Mouse (Mus musculus): ENCODE measurements at regions not wholly inside any gene's neighbourhood (a gene's known extent, or its start where the extent isn't known, plus 50 kb on each side); places are given as distances from the start of the nearest gene placed in this dataset.

- no peak for DNase-seq (ENCODE audit: extremely low spot score, low spot score)
Observed at GRCm38 (mm10) chr4:55952220-55952619, 420.0 kb upstream of the Klf4 start.

GRCm38 (mm10) chr4:55941423-55941822, 409.2 kb upstream of the Klf4 start:
- no peak for DNase-seq (ENCODE audit: extremely low spot score, low spot score)

GRCm38 (mm10) chr4:55938383-55938782, 406.1 kb upstream of the Klf4 start:
- no peak for DNase-seq (ENCODE audit: extremely low spot score, low spot score)

- DNase-seq (ENCODE audit: extremely low spot score, low spot score): no peak
Observed at GRCm38 (mm10) chr4:55937833-55938232, 405.6 kb upstream of the Klf4 start.

GRCm38 (mm10) chr4:55929141-55929782, 397.0 kb upstream of the Klf4 start:
- DNase-seq (ENCODE audit: extremely low spot score, low spot score): no peak

GRCm38 (mm10) chr4:55928670-55929069, 396.4 kb upstream of the Klf4 start:
- DNase-seq (ENCODE audit: extremely low spot score, low spot score): no peak

GRCm38 (mm10) chr4:55928196-55928595, 395.9 kb upstream of the Klf4 start:
- no peak for DNase-seq (ENCODE audit: extremely low spot score, low spot score)

- no peak for DNase-seq (ENCODE audit: extremely low spot score, low spot score)
Observed at GRCm38 (mm10) chr4:55927391-55927790, 395.1 kb upstream of the Klf4 start.

GRCm38 (mm10) chr4:55924974-55925373, 392.7 kb upstream of the Klf4 start:
- DNase-seq (ENCODE audit: extremely low spot score, low spot score): no peak

GRCm38 (mm10) chr4:55921217-55921616, 389.0 kb upstream of the Klf4 start:
- no peak for DNase-seq (ENCODE audit: extremely low spot score, low spot score)

- no peak for DNase-seq (ENCODE audit: extremely low spot score, low spot score)
Observed at GRCm38 (mm10) chr4:55894116-55894885, 362.0 kb upstream of the Klf4 start.

GRCm38 (mm10) chr4:55891656-55892055, 359.4 kb upstream of the Klf4 start:
- DNase-seq (ENCODE audit: extremely low spot score, low spot score): no peak

GRCm38 (mm10) chr4:55887581-55887980, 355.3 kb upstream of the Klf4 start:
- DNase-seq (ENCODE audit: extremely low spot score, low spot score): no peak

- no peak for DNase-seq (ENCODE audit: extremely low spot score, low spot score)
Observed at GRCm38 (mm10) chr4:55882541-55882940, 350.3 kb upstream of the Klf4 start.

- no peak for DNase-seq (ENCODE audit: extremely low spot score, low spot score)
Observed at GRCm38 (mm10) chr4:55875304-55875703, 343.0 kb upstream of the Klf4 start.

- no peak for DNase-seq (ENCODE audit: extremely low spot score, low spot score)
Observed at GRCm38 (mm10) chr4:55874875-55875274, 342.6 kb upstream of the Klf4 start.

GRCm38 (mm10) chr4:55874276-55874675, 342.0 kb upstream of the Klf4 start:
- no peak for DNase-seq (ENCODE audit: extremely low spot score, low spot score)

- DNase-seq (ENCODE audit: extremely low spot score, low spot score): no peak
Observed at GRCm38 (mm10) chr4:55860055-55860454, 327.8 kb upstream of the Klf4 start.

- no peak for DNase-seq (ENCODE audit: extremely low spot score, low spot score)
Observed at GRCm38 (mm10) chr4:55859211-55859761, 327.0 kb upstream of the Klf4 start.

GRCm38 (mm10) chr4:55851430-55851829, 319.2 kb upstream of the Klf4 start:
- no peak for DNase-seq (ENCODE audit: extremely low spot score, low spot score)

GRCm38 (mm10) chr4:55851027-55851426, 318.8 kb upstream of the Klf4 start:
- DNase-seq (ENCODE audit: extremely low spot score, low spot score): no peak

GRCm38 (mm10) chr4:55843727-55844401, 311.6 kb upstream of the Klf4 start:
- peak; percentile 13 for DNase-seq (ENCODE audit: extremely low spot score, low spot score)

All from neural tube, embryonic 10.5 days (tissue).